Mouse (Mus musculus): ENCODE measurements around the gene Zcchc12. TPM values are rescaled to one million over a fixed set of nuclear protein-coding genes. Genes with fewer than 3 reads are reported as not detected.

The Zcchc12 gene
- total RNA-seq, 2 experiments from 2014 or later, result 55.3 to 72.1 TPM

- peak; percentile 73 to 83 for DNase-seq (ENCODE audit: extremely low spot score in 1 of 2, low spot score in 2 of 2)
- TF ChIP-seq CTCF (IDR thresholded peaks at IDR 0.05), result peak; percentile 79
- intact Hi-C loops (cut with DNase I), result loop anchor here (1.0 to 5.0 kb wide), 3 partner anchors 103 to 168 kb away; partner anchors contain the start of gene Lonrf3
- Histone ChIP-seq H3K27ac (no peak overlapping the region), H3K4me3 (no peak overlapping the region)
Measured at GRCm38 (mm10) chrX:36225777-36226176, 30.1 kb downstream of the Zcchc12 start.

- H3K4me3 ChIP-seq, result no peak overlapping the region
- intact Hi-C loops (cut with DNase I), result loop anchor here (1.0 to 5.0 kb wide), 3 partner anchors 102 to 167 kb away; partner anchors contain the start of gene Lonrf3
- peak; percentile 73 for TF ChIP-seq CTCF (IDR thresholded peaks at IDR 0.05)
- no peak overlapping the region for H3K27ac ChIP-seq
- DNase-seq (ENCODE audit: extremely low spot score in 1 of 2, low spot score in 2 of 2), result peak; percentile 31 to 47
Measured at GRCm38 (mm10) chrX:36226577-36226976, 30.9 kb downstream of the Zcchc12 start.

GRCm38 (mm10) chrX:36228861-36229260 lies 33.2 kb downstream of the Zcchc12 start:
- no peak for DNase-seq (ENCODE audit: extremely low spot score in 1 of 2, low spot score in 2 of 2)
- TF ChIP-seq CTCF (IDR thresholded peaks at IDR 0.05), result no peak
- Histone ChIP-seq H3K27ac (peak overlapping the region; percentile 29; the same call in 1 of the 2 replicates), H3K4me3 (no peak overlapping the region)
- intact Hi-C loops (cut with DNase I), result loop anchor here (5.0 kb wide), 1 partner anchor 118 kb away; no protein-coding TSS in a partner anchor

- no peak for DNase-seq (ENCODE audit: extremely low spot score in 1 of 2, low spot score in 2 of 2)
- no peak for TF ChIP-seq CTCF (IDR thresholded peaks at IDR 0.05)
- Histone ChIP-seq H3K27ac (peak overlapping the region; percentile 29; the same call in 1 of the 2 replicates), H3K4me3 (no peak overlapping the region)
- intact Hi-C loops (cut with DNase I), result loop anchor here (5.0 kb wide), 1 partner anchor 118 kb away; no protein-coding TSS in a partner anchor
Measured at GRCm38 (mm10) chrX:36229273-36229672, 33.6 kb downstream of the Zcchc12 start.

GRCm38 (mm10) chrX:36235652-36236051 lies 39.9 kb downstream of the Zcchc12 start:
- no peak for DNase-seq (ENCODE audit: extremely low spot score in 1 of 2, low spot score in 2 of 2)
- intact Hi-C loops (cut with DNase I), result no loop called here
- no peak overlapping the region for H3K4me3 ChIP-seq
- no peak for TF ChIP-seq CTCF (IDR thresholded peaks at IDR 0.05)
- no peak overlapping the region for H3K27ac ChIP-seq

Other genes starting within 250 kb of the Zcchc12 start
- gene Il13ra1, start 83.8 kb upstream of the Zcchc12 start, total RNA-seq (2021), result 1 to 10 TPM; 3.8 to 4.3 TPM
- 10 to 100 TPM; 15.8 to 20.4 TPM for gene Lonrf3, start 132.4 kb downstream of the Zcchc12 start, total RNA-seq (2021)
- not detected for gene Gm6268, start 205.4 kb downstream of the Zcchc12 start, total RNA-seq (2021)

All from left cerebral cortex, adult 2 months (tissue).